Mouse (Mus musculus) erythroblast, adult 5-6 weeks (primary cell): ENCODE measurements around the gene Gm9817. TPM values are rescaled to one million over a fixed set of nuclear protein-coding genes. Genes with fewer than 3 reads are reported as not detected.
A peak's percentile ranks its signal among the peaks of the same experiment; 100 is the strongest.
"Not testable (repeated sequence)": the region's sequence is repeated elsewhere in the genome, so short reads cannot be mapped to it uniquely, and the experiment has no call there.

ENCODE experiments used
- ATAC-seq: replicated peaks from 2 replicates; pipeline ENCODE4 v1.8.0; 2016; ENCODE audit warnings: moderate number of reproducible peaks, mild to moderate bottlenecking, moderate TSS enrichment, inconsistent platforms; ENCODE audit not compliant: poor library complexity, low FRiP score, severe bottlenecking
- total RNA-seq, 2 experiments: library from RNA; stranded (forward) in 1 of 2; stranded (reverse) in 1 of 2; fragments of 150-400 nt in 1 of 2; fragments of 200-764, 138-1000 nt in 1 of 2; gene quantifications; 2 replicates each; pipeline versions ENCODE4 v1.2.3 to v1.2.4; 2015 to 2017; ENCODE audit warnings: low replicate concordance in 2 of 2

The Gm9817 gene
- total RNA-seq (2015; ENCODE audit: low replicate concordance) (not detected in 2 replicates), total RNA-seq (2017; ENCODE audit: low replicate concordance) (not detected in 2 replicates)

GRCm38 (mm10) chr13:45078392-45078791 is at the start of gene Gm9817:
Gm9817 (plus strand) TSS chr13:45078692.
- ATAC-seq, result not testable (repeated sequence)

GRCm38 (mm10) chr13:45029791-45030190 is 48.7 kb upstream of the Gm9817 start:
- ATAC-seq, result no peak

GRCm38 (mm10) chr13:45030830-45031229 is 47.7 kb upstream of the Gm9817 start:
- ATAC-seq, result peak; percentile 90

- ATAC-seq, result no peak
These were observed 47.2 kb upstream of the Gm9817 start for GRCm38 (mm10) chr13:45031314-45031713.

GRCm38 (mm10) chr13:45031748-45032147 is 46.7 kb upstream of the Gm9817 start:
- no peak for ATAC-seq

GRCm38 (mm10) chr13:45032484-45032883 is 46.0 kb upstream of the Gm9817 start:
- ATAC-seq, result no peak

- no peak for ATAC-seq
These were observed 45.1 kb upstream of the Gm9817 start for GRCm38 (mm10) chr13:45033360-45033759.

- ATAC-seq, result no peak
These were observed 43.7 kb upstream of the Gm9817 start for GRCm38 (mm10) chr13:45034759-45035158.

GRCm38 (mm10) chr13:45036417-45036816 is 42.1 kb upstream of the Gm9817 start:
- no peak for ATAC-seq

- ATAC-seq, result no peak
These were observed 38.3 kb upstream of the Gm9817 start for GRCm38 (mm10) chr13:45040195-45040594.

- no peak for ATAC-seq
These were observed 37.8 kb upstream of the Gm9817 start for GRCm38 (mm10) chr13:45040741-45041140.

GRCm38 (mm10) chr13:45043466-45043865 is 35.0 kb upstream of the Gm9817 start:
- no peak for ATAC-seq

GRCm38 (mm10) chr13:45049261-45050020 is 29.1 kb upstream of the Gm9817 start:
- ATAC-seq, result no peak

GRCm38 (mm10) chr13:45052805-45053204 is 25.7 kb upstream of the Gm9817 start:
- no peak for ATAC-seq

GRCm38 (mm10) chr13:45053843-45054242 is 24.6 kb upstream of the Gm9817 start:
- no peak for ATAC-seq

- ATAC-seq, result no peak
These were observed 19.3 kb upstream of the Gm9817 start for GRCm38 (mm10) chr13:45059206-45059605.

- ATAC-seq, result no peak
These were observed 15.3 kb upstream of the Gm9817 start for GRCm38 (mm10) chr13:45063146-45063545.

GRCm38 (mm10) chr13:45064951-45065350 is 13.5 kb upstream of the Gm9817 start:
- no peak for ATAC-seq

- ATAC-seq, result no peak
These were observed 8.1 kb upstream of the Gm9817 start for GRCm38 (mm10) chr13:45070366-45070765.

- ATAC-seq, result no peak
These were observed 3.5 kb upstream of the Gm9817 start for GRCm38 (mm10) chr13:45075012-45075411.

- no peak for ATAC-seq
These were observed 2.8 kb upstream of the Gm9817 start for GRCm38 (mm10) chr13:45075715-45076114.

- no peak for ATAC-seq
These were observed 2.3 kb downstream of the Gm9817 start for GRCm38 (mm10) chr13:45080771-45081170.
